Comparison of ENCODE assay signal across 7 mouse cellular contexts in the genomic region with DNA sequence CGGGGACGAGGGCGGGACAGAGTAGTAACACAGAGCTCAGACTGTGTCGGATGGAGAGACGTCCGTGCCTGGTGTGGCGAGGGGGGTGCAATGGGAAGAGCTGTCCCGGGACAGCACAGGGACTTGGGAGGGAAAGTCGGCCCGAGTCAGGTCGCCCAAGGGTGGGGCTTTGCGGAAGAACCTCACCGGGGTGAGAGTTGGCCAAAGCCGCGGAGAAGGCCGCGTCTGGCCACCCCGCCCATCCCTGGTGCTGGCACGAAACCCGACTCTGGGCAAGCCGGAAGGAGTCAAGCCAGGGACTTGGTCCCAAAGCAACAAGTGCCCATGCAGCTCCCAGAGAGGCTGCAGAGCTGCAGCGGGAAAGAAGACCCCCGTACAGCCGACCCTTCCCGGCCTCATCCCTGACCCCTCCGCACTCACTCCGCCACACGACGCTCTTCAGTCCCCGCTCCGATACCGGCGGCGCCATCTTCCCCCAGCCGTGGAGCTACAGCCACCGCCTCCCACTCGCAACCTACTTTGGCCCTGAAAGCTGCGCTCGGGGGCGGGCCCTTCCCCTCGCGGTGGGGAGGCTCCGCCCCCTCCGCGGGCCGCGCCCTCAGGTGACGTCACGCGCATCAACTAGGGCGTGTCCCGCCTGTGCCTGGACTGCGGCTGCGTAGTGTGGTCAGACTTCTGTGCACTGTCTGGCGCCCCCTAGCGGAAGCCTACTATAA. TPM values are rescaled to one million over a fixed set of nuclear protein-coding genes. Genes with fewer than 3 reads are reported as not detected.
DNase-seq lines count a peak whose midpoint lies in the region; ATAC-seq lines count a peak whose summit lies in the region.

A gene (minus strand): TSS at position 527 of the 716 bp plus-strand sequence.

- WGBS in embryonic facial prominence, embryonic 12.5 days: under 1% methylated on average over 56 of the region's 56 CpGs
- WGBS in limb, embryonic 11.5 days: under 1% methylated on average over 56 of the region's 56 CpGs
- under 1% methylated on average over 56 of the region's 56 CpGs for WGBS in midbrain, embryonic 14.5 days

- H3K4me2 ChIP-seq in embryonic facial prominence, embryonic 12.5 days (replicated peaks): peak within 1 kb of the TSS; percentile 55
- peak within 1 kb of the TSS; percentile 46 for H3K4me2 ChIP-seq in limb, embryonic 11.5 days (ENCODE audit: low read depth, severe bottlenecking)
- peak within 1 kb of the TSS; percentile 72 for H3K4me2 ChIP-seq in midbrain, embryonic 14.5 days (ENCODE audit: low read length)

- peak within 1 kb of the TSS; percentile 80 for H3K4me3 ChIP-seq in embryonic facial prominence, embryonic 12.5 days
- H3K4me3 ChIP-seq in limb, embryonic 11.5 days (ENCODE audit: low read depth, low read length): peak within 1 kb of the TSS; percentile 57
- H3K4me3 ChIP-seq in midbrain, embryonic 14.5 days (replicated peaks; ENCODE audit: low read depth, low read length): peak within 1 kb of the TSS; percentile 85

- H3K27ac ChIP-seq in embryonic facial prominence, embryonic 12.5 days: peak within 1 kb of the TSS; percentile 84
- H3K27ac ChIP-seq in limb, embryonic 11.5 days (replicated peaks; ENCODE audit: low read depth, low read length): 0 out of 2 replicates have a peak within 1 kb of the TSS, but pooled peaks have one; percentile 56
- peak within 1 kb of the TSS; percentile 64 for H3K27ac ChIP-seq in midbrain, embryonic 14.5 days (replicated peaks; ENCODE audit: low read depth, low read length)

- H3K9ac ChIP-seq in embryonic facial prominence, embryonic 12.5 days: peak within 1 kb of the TSS; percentile 72
- peak within 1 kb of the TSS; percentile 68 for H3K9ac ChIP-seq in limb, embryonic 11.5 days (ENCODE audit: low read length)
- peak within 1 kb of the TSS; percentile 65 for H3K9ac ChIP-seq in midbrain, embryonic 14.5 days (replicated peaks; ENCODE audit: low read length)

- no peaks in the 10 kb centered on the region for H3K9me3 ChIP-seq in embryonic facial prominence, embryonic 12.5 days
- no peaks in the 10 kb centered on the region for H3K9me3 ChIP-seq in limb, embryonic 11.5 days (ENCODE audit: control insufficient read depth, low read length)
- no peaks in the 10 kb centered on the region for H3K9me3 ChIP-seq in midbrain, embryonic 14.5 days (ENCODE audit: control insufficient read depth, low read length)

- no peaks in the 10 kb centered on the region for H3K36me3 ChIP-seq in embryonic facial prominence, embryonic 12.5 days
- no peaks in the 10 kb centered on the region for H3K36me3 ChIP-seq in limb, embryonic 11.5 days (ENCODE audit: control insufficient read depth, insufficient read depth, low read length)
- H3K36me3 ChIP-seq in midbrain, embryonic 14.5 days (ENCODE audit: control insufficient read depth, insufficient read depth, low read length): no peaks in the 10 kb centered on the region

- H3K4me1 ChIP-seq in embryonic facial prominence, embryonic 12.5 days: peaks cover 13% of the 10 kb centered on the region
- peaks cover 4% of the 10 kb centered on the region; the same call in 1 of the 2 replicates for H3K4me1 ChIP-seq in limb, embryonic 11.5 days (ENCODE audit: control insufficient read depth, insufficient read depth, low read length)
- peaks cover 4% of the 10 kb centered on the region; the same call in 1 of the 2 replicates for H3K4me1 ChIP-seq in midbrain, embryonic 14.5 days (ENCODE audit: control insufficient read depth, insufficient read depth, low read length)

- H3K27me3 ChIP-seq in embryonic facial prominence, embryonic 12.5 days: no peaks in the 10 kb centered on the region
- H3K27me3 ChIP-seq in limb, embryonic 11.5 days (ENCODE audit: control insufficient read depth, insufficient read depth, low read length): no peaks in the 10 kb centered on the region
- H3K27me3 ChIP-seq in midbrain, embryonic 14.5 days (ENCODE audit: control insufficient read depth, insufficient read depth, low read length): no peaks in the 10 kb centered on the region

- DNase-seq in adrenal gland, postnatal 25 days: peak; percentile 100
- peak; percentile 100 for DNase-seq in heart, adult 11 months
- DNase-seq in kidney, adult 18-20 months: peak; percentile 99
- peak; percentile 100 for DNase-seq in limb, embryonic 11.5 days (ENCODE audit: low spot score)
- peak; percentile 99 for DNase-seq in midbrain, embryonic 14.5 days
- peak; percentile 97 to 100 for DNase-seq in spleen, adult 18-20 months

- peak; percentile 89 for ATAC-seq in embryonic facial prominence, embryonic 12.5 days (ENCODE audit: insufficient number of reproducible peaks, insufficient read depth, low FRiP score, low TSS enrichment)
- ATAC-seq in limb, embryonic 11.5 days (ENCODE audit: insufficient number of reproducible peaks, low FRiP score, low TSS enrichment, low read depth): peak; percentile 97
- peak; percentile 98 for ATAC-seq in midbrain, embryonic 14.5 days (ENCODE audit: low FRiP score, low TSS enrichment)

RNA-seq across cellular contexts. Expression of the gene that starts here (rescaled TPM):
- total RNA-seq in adrenal gland, postnatal 25 days (2021): 45.0 and 63.2 TPM in 2 replicates
- polyA plus RNA-seq in embryonic facial prominence, embryonic 12.5 days (2016; fragmentation: Nextera tagmentation; extraction: Ambion mirVana): 29.3 and 31.2 TPM in 2 replicates
- 26.0 and 27.0 TPM in 2 replicates for polyA plus RNA-seq in limb, embryonic 11.5 days (2014; fragmentation: Nextera tagmentation; extraction: Ambion mirVana)
- 12.4 and 16.0 TPM in 2 replicates for polyA plus RNA-seq in midbrain, embryonic 14.5 days (2014; fragmentation: Nextera tagmentation; extraction: Ambion mirVana)

Comparison
In these comparisons a context has a peak if more than half of its experiments do, and no peak if none do; other contexts are left out.
1. Peak in every context shown above with its lines: DNase-seq, ATAC-seq, H3K4me3 ChIP-seq and H3K27ac ChIP-seq.